Mouse (Mus musculus) right cerebral cortex, adult 18-20 months (tissue): ENCODE results near the gene Mxd4.
A peak's percentile ranks its signal among the peaks of the same experiment; 100 is the strongest.

Experiments used
- DNase-seq: peaks from one replicate; pipeline ENCODE4 v3.0.0; 2022; ENCODE audit warnings: mixed read lengths

Gene Mxd4

DNA sequence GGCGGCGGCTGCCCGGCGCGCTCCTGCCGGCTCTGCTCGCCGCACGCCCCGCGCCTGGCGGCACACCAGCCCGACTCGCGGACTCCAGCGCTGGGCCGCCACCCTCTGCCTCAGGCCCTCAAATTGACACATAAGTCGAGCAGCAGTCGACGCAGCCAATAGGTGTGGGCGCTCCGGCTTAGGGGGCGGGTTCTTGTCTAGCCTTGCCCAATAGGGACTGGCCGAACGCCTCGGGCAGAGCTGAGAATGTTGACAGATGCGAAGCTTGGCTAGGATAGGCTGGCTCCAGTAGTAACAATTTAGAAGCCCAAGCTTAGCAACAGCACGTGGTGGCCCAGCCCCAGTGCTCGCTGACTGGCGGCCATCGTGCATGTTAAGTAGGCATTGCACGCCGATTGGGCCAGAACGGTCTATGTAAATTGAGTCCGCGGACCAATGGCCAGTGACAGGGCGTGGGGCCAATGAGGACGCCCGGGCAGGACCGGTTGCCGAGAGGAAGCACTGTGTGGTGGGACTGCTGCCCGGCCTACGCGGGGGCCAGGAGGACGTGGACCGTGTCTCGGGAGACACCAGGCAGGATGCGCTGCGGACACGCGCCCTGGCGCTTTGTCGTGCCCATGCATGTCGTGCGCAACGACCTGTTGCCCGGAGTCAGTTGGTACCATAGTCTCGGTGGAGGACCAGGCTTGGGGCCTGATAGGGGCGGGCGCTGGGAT, at the start of gene Mxd4:
Gene Mxd4 (minus strand): TSS at position 120 of the 716 bp plus-strand sequence.
- peak; percentile 100 for DNase-seq

DNA sequence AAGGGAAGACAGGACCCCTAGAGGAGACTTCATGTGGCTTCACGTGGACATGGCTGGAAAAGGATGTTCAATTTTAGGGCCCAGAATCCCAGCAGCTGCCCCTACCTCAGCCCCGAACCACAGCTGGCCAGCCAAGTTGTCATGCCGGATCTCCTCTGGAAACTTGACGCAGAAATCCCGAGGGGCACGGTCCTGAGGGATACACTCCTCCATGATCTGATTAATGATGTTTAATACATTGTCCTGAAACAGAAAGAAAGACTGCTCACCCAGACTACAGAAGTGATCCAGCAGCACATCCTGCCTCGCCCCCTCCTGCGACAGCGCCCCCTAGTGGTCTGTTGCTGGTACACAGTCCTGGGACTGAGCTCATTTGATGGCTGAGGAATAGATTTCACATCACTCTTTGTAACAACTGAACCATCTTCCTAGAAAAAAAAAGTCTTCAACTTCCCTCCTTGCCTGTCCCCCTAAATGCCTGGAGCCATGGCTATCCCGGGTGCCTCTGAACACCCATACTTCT, 48.4 kb upstream of the Mxd4 start:
- DNase-seq, result no peak

DNA sequence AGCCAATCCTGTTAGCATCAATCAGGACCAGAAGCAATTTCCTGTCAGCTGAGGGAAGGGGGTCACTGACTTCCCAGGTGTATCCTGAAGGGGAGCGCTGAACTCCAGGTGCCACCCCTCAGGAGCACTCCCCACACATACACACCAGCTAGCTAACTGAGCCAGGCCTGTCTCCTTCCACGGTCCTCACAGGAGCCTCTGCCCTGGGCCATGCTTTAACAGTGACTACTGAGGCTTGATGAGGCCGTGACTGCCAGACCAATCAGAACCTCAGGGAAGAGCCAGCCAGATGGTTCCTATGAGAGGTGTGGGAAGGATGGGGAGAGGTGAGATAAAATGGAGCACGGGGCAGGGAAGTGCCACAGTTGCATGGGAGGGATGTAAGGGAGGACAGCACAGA, 47.5 kb upstream of the Mxd4 start:
- DNase-seq, result no peak

DNA sequence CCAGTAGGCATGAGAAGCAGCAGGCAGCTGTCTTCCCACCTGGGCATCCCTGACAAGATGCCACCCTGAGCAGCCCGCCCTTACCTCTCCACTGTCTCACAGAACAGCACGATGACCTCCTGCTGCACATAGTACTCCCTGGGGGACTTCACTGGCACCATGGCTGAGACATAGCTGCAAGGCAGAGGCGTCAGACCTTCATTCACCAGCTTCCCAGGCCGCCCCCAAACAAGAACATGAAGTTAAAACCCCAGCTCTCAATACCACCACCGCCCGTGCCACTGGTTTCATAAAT, 45.6 kb upstream of the Mxd4 start:
- DNase-seq, result no peak

DNA sequence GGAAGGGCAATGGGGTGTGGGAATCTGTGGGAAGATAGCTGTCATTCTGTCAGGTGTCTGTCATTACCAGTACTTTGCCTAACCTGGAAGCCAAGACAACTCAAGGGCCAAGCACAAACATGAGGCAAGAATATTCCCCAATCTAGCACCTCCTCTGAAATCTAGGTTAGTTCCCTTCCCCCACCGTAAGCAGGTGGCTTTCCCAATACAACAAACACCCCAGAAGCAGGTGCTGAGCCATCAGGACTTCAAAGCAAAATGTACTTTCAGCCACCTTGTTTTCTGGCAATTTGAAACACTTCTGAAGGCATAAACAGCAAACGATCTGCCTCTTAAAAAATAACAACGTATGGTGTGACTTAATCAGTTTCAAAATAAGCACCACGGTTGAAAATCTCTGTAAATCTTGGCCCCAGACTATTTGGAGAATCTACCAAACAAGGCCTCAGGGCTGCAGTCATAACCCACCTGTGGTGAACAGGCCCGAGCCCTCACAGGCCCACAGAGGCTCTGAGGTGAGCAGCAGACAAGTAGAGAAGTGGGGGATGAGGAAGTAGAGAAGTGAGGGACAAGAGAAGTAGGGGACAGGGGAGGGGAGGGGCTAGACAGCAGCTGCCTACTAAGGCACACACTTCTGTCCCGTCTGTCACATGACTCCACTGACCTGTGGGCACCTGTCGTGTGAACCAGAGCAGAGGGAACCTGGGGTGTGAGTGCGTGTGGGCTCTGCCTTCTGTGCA, 45.1 kb upstream of the Mxd4 start:
- no peak for DNase-seq

DNA sequence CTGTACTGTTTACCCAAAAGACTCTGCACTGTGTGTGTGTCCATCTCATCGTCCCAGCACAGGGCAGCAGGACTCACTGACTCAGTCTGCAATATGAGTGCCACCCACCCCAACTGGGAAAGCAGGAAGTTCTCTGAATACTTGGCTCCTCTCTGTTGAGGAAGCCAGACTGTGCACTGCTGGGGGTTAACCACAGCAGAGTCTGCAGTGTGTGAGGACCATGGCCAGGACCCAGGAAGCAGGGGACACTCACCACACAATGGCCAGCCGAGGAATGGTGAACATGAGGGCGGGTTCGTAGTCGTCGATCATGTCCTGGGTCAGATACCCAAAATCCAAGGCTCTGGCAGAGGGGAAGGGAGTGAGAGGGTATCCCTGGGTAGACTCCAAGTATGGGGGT, 44.4 kb upstream of the Mxd4 start:
- no peak for DNase-seq

DNA sequence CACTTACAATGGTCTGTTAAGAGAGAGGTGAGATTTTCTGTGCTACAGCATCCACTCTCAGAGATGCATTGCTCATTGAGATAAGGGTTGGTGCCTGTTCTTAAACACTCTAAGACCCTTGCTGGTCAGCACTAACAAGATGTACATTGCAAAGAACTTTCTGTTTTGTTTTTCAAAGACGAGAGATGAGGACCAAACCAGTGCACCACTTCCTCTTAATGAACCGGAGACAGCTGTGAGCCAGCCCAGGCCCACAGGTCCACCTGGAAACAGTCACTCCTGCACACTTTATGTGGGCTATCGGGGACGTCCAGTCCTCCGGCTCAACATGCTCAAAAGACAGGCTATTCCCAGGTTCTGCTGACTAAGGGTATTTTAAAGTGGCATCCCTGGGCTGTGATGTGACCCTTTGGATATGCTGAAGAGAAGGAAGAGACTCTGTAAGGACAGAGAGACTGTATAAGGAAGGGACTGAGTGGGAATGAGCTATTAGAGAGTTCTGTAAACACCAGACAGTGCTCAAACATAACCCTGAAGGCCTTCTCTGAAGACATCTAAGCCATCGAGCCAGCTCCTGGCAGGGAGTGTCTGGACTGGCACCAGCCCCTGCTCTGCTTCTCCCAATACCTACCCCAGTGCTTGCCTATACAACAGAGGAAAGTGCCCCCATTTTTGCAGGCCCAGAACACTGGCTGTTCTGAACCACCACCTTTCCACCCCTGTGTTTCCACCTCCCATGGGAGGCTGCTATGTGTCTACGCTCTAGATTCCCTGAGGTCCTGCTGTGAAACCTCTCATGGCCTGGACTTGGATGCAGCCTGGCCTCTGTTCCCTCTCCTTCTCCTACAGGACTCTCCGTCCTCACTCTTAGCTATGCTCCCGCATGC, 43.3 kb upstream of the Mxd4 start:
- no peak for DNase-seq

DNA sequence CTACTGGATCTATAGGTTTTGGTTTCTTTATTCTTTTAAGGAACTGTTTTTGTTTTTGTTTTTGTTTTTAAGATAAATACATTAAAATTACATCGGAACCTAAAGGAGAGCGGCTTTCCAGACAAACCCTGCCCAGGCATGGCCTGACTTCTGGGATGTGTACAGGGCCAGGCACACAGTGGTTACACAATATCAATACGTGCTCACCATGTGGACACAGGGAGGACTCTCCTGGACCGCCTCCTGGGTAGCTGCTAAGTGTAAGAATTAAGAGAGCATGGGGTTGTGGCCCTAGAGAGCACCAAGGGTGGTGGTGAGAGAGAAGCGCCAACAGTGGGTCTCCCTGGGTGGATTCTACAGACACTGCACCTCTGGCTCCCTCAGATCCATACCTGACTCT, 42.0 kb upstream of the Mxd4 start:
- no peak for DNase-seq

DNA sequence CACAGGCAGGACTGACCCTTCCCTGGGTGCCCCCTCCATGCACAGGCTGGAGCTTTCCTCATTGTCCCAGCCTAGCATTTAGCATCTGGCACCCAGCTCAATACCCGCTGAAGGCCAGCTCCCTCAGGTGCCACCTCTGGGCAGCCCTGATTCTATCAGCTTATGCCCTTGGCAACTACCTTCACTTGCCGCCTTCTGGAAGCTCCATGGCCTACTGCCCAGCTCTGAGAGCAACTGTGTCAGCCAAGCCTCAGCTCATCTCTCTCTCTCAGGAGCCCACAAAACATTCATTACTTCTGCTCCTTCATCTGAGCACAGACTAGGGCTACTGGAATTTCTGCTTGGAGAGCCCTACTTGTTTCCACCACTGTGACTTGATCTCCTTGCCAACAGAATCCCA, 38.0 kb upstream of the Mxd4 start:
- no peak for DNase-seq

DNA sequence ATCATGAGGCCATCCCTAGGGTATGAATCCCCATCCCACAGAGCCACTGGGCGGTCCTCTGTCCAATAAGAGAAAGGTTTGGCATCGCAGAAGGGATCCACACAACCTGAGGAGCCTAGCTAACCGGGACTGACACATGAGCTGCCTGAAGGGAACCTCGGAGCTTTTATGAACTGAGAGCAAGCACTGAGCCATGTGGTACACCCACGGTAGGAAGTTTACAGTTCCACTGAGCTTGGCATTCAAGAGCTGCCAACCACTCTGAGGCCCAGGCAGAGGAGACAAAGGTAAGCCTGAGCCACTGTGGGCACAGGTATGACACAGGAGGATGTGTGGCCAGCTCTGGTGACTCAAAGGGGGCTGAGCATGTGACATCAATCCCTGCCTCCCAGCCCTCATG, 37.0 kb upstream of the Mxd4 start:
- DNase-seq, result peak; percentile 41

DNA sequence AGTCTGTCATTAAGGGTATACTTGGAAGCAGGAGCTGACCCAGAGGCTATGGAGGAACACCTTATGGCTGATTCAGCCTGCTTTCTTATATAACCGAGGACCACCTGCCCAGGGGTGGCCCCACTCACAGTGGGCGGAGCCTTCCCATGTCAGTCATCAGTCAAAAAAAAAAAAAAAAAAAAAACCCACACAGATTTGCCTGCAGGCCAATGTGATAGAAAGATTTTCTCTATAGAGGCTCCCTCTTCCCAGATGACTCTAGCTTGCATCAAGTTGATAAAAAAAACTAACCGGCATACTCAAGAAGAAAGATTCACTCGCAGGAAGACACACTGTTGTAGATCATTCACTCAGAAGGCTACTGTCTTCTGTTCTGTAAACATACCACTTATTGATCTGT, 32.5 kb upstream of the Mxd4 start:
- DNase-seq, result no peak

DNA sequence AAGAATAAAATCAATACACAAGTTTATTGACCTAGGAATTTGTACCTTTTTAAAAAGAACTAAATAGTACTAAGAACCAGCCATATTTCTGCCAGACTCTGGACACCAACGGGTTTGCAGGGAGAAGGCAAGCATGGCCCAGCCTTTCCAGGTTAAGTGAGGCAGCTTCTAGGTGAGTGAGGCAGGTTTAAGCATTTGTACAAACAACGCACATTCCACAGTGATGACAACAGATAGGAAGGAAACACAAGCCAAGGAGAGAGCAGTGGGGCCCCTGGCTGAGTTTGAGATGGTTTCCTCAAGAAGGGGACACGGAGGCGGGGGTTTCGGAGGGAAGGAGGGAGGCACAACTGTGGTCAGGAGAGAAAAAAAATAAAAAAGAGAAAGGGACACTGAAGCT, 31.2 kb upstream of the Mxd4 start:
- DNase-seq, result no peak

DNA sequence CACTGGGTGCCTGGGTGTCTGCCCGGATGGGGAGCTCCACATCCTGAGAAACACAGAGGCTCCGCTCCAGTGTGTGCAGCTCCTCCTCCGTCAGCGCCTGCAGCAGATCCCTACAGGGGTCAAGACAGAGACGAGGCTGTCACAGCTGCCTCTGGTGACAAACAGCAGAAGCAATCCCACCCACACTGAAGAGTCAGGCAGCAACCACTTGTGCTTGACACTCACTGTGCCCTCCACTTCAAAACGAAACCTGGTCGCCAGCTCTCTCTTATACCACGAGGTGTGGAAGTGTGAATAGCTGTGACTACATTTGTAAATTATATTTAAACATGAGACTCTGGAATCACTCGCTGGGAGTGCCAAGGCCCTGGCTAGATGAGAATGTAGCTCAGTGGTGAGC, 30.2 kb upstream of the Mxd4 start:
- DNase-seq, result no peak

DNA sequence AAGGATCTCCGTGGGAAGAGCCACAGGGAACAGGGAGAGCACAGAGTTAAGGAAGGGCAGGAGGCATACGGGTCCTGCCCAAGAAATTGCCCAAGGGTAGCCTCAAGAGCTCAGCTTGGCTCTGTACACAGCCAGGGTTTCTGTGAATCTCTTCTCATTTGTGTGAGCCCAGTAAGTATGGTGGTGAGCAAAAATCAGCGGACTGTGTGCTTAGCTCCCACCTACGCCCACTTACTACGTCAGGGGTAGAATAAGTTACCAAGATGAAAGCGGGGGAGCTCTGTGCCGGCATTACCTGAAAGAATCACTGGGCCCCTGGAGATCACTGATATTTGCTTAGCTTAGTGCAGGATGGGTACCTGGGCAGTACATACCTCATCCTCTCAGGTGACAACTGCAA, 28.5 kb upstream of the Mxd4 start:
- no peak for DNase-seq

DNA sequence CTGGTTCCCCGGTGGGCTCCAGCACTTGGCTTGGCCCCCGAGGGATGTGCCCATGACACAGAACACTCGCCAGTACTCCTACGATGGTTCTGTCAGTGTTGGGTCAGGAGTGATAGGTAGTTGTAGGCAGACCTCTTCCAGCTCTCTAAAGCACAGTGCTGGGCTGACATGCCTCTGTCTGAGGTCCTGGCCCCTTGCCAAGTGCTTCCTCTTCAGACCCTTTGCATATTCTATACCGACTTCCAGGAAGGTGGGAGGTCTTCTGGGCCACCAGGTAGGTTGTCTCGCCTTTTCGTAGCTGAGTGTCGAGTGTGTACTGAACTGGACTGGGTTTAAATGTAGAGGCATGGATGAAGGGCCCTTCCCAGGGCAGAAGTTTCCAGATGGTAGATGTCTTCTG, 26.1 kb upstream of the Mxd4 start:
- no peak for DNase-seq

DNA sequence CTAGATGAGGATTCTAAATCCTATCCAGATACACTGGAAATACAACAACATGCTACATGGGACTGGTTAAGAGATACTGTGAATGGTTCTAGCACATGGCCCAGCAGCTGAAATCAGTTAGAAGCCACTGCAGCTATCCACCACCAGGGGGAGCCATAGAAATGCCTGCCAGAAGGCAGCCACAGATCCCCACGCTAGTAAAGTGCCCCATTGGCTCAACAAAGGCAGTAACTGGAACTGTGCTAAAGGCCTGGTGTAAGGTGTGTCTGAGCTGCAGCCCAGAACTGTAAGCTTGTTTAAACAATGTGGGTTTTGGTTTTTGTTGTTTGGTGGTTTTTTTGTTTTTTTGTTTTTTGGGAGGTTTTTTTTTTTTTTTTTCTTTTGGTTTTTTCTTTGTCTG, 22.8 kb upstream of the Mxd4 start:
- peak; percentile 80 for DNase-seq

DNA sequence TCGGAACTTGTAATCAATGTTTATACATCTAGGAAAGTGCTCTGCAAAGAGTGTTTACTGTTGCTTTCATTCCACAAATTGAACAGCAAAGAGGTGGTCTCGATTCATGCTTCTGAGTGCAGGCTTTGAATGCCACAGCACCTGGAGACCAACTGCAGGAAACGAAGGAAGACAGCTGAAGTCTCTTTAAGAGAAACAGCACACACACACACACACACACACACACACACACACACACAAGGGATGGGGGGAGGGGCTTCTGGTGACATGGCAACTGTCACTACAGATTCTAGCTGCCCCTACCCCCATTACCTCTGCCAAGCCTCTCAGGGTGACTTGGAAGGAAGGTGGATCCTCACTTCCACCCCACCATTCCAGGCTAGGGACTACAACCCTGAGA, 20.0 kb upstream of the Mxd4 start:
- no peak for DNase-seq

DNA sequence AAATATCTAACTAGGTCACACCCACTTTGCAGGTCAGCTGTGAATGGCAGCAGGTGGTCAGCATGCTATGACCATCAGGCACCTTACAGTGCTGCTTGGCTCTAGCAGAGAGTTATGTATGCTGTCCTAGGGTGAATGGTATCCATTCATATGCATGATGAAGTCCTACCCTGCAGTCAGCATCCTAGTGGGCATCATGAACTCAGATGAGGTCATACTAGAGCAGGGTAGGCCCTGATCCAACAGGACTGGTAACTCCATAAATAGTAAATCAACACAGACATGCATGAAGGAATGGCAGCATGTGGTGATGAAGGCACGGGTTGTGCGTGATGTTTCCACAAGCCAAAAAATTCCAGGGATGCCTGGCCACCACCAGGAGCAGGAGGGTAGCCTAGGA, 18.3 kb upstream of the Mxd4 start:
- no peak for DNase-seq

DNA sequence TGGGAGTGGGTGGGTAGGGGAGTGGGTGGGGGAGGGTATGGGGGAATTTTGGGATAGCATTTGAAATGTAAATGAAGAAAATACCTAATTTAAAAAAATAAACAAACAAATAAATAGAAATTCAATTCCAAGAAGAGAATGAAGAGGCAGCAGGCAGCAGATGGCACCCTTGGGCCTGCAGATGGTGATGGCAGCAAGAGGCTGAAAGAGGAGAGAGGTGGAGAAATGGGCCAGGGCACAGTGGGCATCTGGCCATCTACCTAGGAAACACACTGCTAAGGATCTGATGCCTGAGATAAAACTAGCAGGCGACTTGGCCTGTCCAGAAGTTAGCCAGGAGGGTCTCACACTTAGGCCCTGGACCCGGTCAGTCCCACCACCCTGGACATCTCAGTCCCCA, 17.4 kb upstream of the Mxd4 start:
- DNase-seq, result no peak

DNA sequence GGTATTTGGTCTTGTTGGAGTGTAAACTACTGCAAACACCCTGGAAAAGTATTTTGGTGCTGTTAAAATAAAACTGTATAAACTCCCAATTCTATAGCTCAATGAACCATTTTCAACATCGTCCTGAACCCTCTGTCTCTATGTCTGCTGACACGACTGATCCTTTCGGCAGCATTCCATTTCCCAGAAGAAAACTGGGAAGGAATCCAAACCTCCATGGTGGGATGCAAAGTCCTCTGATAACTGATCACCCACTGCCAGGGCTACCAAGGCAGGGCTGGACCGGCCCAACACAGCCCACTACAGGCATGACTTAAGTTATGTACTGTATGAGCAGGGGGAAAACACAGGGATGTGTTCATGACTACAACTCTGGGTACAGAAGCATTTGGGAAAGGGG, 14.5 kb upstream of the Mxd4 start:
- DNase-seq, result no peak

DNA sequence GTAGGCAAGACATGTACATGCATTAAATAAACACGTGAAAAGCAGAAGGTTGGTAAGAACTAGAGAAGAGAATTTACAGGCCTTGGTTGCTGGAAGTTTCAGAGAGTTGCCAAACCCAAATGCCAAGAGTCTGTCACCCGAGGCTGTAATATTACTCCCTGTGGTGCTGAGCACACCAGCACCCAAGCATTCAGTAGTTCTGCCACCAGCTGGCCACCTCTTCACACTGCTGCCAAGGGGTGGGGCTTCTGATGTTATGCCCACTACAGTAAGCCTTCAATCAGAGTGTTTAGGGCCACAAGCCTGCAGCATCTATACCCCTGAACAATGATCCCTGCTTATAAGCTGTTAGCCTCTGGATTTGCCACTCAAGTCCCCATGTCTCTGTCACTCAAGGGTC, 13.9 kb upstream of the Mxd4 start:
- no peak for DNase-seq

DNA sequence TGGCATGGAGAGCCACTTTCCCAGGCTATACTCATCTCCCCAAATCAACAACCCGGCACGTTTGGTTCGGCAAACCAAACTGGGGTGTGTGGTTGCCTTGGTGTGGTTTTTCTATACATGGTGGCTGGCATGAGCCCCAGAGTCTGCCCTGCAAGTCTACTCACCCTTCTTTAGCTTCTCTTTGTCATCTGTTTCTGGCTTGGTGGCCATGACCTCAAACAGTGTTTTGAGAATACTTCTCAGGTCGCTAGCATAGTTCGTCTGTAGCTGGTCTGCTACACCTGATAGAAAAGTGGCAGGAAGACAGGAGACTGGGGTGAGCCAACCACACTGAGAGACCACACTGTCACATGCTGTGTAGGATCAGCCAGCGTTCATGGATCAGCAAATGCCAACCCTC, 11.1 kb upstream of the Mxd4 start:
- DNase-seq, result no peak

DNA sequence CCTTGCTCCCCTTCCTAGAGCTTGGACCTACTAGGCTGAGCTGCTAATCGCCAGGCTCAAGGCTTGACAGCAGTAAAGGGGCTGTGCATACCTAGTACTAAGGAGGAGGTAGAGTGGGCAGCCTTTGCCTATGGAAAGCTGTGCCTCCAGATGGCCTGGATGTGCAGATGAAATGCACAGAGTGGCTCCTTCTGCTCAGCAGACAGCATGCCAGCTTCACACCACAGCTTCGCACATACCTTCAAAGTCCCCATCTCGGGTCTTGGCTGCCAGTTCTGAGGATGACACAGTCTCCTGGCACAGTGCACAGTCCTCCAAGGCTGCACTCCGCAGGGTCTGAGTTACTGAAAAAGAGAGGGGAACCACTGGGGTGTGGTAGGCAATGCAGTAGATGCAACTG, 9.7 kb upstream of the Mxd4 start:
- DNase-seq, result peak; percentile 90

DNA sequence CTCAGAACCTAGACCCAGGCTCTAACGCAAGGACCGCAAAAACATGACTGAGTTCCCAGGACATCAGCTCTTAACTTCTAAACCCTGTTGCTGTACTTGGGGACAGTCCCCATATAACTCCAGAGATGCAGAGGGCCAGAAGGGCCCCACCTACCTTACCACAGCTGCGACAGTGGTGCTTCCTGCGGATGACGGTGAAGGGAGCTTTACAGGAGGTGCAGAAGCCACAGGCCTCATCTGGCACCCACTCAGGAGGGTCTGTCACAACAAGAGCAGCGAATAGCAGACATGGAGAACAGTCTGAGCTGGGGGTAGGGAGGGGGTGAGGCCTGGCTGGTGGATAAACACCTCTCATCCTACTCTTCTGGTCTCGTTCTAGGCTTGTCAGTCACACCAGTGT, 8.9 kb upstream of the Mxd4 start:
- no peak for DNase-seq
